Mouse (Mus musculus): ENCODE data around the gene Rassf2. TPM values are rescaled to one million over a fixed set of nuclear protein-coding genes. Genes with fewer than 3 reads are reported as not detected.

Rassf2 gene
- polyA plus RNA-seq, 1 experiment from 2014 or later = 25.2 TPM

GRCm38 (mm10) chr2:131987950-131988349, 42.1 kb downstream of the Rassf2 start:
- no peak overlapping the region for H3K4me3 ChIP-seq (ENCODE audit: low read length)
- H3K27me3 ChIP-seq (replicated peaks; ENCODE audit: control insufficient read depth, insufficient read depth, low read length) = no peaks in the 10 kb centered on the region
- H3K9ac ChIP-seq (ENCODE audit: low read depth, low read length) = no peak overlapping the region
- H3K4me2 ChIP-seq (ENCODE audit: low read length) = no peak overlapping the region
- no peaks in the 10 kb centered on the region for H3K36me3 ChIP-seq (ENCODE audit: control insufficient read depth, insufficient read depth, low read length)
- WGBS = 42% methylated on average over 3 of the region's 3 CpGs
- no peaks in the 10 kb centered on the region for H3K9me3 ChIP-seq (ENCODE audit: control insufficient read depth, low read length)
- no peaks in the 10 kb centered on the region for H3K4me1 ChIP-seq (ENCODE audit: control insufficient read depth, insufficient read depth, low read depth, low read length)
- no peak for ATAC-seq
- H3K27ac ChIP-seq (ENCODE audit: low read depth, low read length) = no peak overlapping the region

GRCm38 (mm10) chr2:131982546-131983196, 47.4 kb downstream of the Rassf2 start:
- 21% methylated on average over 6 of the region's 6 CpGs for WGBS
- ATAC-seq = peak; percentile 91
- Histone ChIP-seq H3K36me3 (ENCODE audit: control insufficient read depth, insufficient read depth, low read length) (no peaks in the 10 kb centered on the region), H3K27ac (ENCODE audit: low read depth, low read length) (no peak overlapping the region), H3K4me3 (ENCODE audit: low read length) (no peak overlapping the region), H3K4me1 (ENCODE audit: control insufficient read depth, insufficient read depth, low read depth, low read length) (no peaks in the 10 kb centered on the region; the same call in 1 of the 2 replicates), H3K9ac (ENCODE audit: low read depth, low read length) (no peak overlapping the region), H3K9me3 (ENCODE audit: control insufficient read depth, low read length) (peaks cover 2% of the 10 kb centered on the region; the same call in 1 of the 2 replicates), H3K27me3 (replicated peaks; ENCODE audit: control insufficient read depth, insufficient read depth, low read length) (no peaks in the 10 kb centered on the region), H3K4me2 (ENCODE audit: low read length) (no peak overlapping the region)

GRCm38 (mm10) chr2:131980866-131981265, 49.2 kb downstream of the Rassf2 start:
- Histone ChIP-seq H3K27me3 (replicated peaks; ENCODE audit: control insufficient read depth, insufficient read depth, low read length) (no peaks in the 10 kb centered on the region), H3K9me3 (ENCODE audit: control insufficient read depth, low read length) (peaks cover 2% of the 10 kb centered on the region; the same call in 1 of the 2 replicates), H3K4me2 (ENCODE audit: low read length) (no peak overlapping the region), H3K36me3 (ENCODE audit: control insufficient read depth, insufficient read depth, low read length) (no peaks in the 10 kb centered on the region), H3K9ac (ENCODE audit: low read depth, low read length) (no peak overlapping the region), H3K4me1 (ENCODE audit: control insufficient read depth, insufficient read depth, low read depth, low read length) (no peaks in the 10 kb centered on the region; the same call in 1 of the 2 replicates), H3K4me3 (ENCODE audit: low read length) (no peak overlapping the region), H3K27ac (ENCODE audit: low read depth, low read length) (no peak overlapping the region)
- WGBS = 42% methylated on average over 9 of the region's 9 CpGs
- no peak for ATAC-seq

GRCm38 (mm10) chr2:131976663-131977062, 53.4 kb downstream of the Rassf2 start:
- ATAC-seq = no peak
- H3K27ac ChIP-seq (ENCODE audit: low read depth, low read length) = no peak overlapping the region
- peaks cover 2% of the 10 kb centered on the region; the same call in 1 of the 2 replicates for H3K9me3 ChIP-seq (ENCODE audit: control insufficient read depth, low read length)
- H3K27me3 ChIP-seq (replicated peaks; ENCODE audit: control insufficient read depth, insufficient read depth, low read length) = no peaks in the 10 kb centered on the region
- WGBS = 79% methylated on average over 3 of the region's 3 CpGs
- H3K9ac ChIP-seq (ENCODE audit: low read depth, low read length) = no peak overlapping the region
- no peak overlapping the region for H3K4me3 ChIP-seq (ENCODE audit: low read length)
- H3K36me3 ChIP-seq (ENCODE audit: control insufficient read depth, insufficient read depth, low read length) = no peaks in the 10 kb centered on the region
- H3K4me1 ChIP-seq (ENCODE audit: control insufficient read depth, insufficient read depth, low read depth, low read length) = no peaks in the 10 kb centered on the region
- H3K4me2 ChIP-seq (ENCODE audit: low read length) = no peak overlapping the region

GRCm38 (mm10) chr2:131971098-131971497, 59.0 kb downstream of the Rassf2 start:
- Histone ChIP-seq H3K27ac (ENCODE audit: low read depth, low read length) (no peak overlapping the region), H3K4me3 (ENCODE audit: low read length) (no peak overlapping the region), H3K27me3 (replicated peaks; ENCODE audit: control insufficient read depth, insufficient read depth, low read length) (no peaks in the 10 kb centered on the region), H3K9ac (ENCODE audit: low read depth, low read length) (no peak overlapping the region), H3K4me1 (ENCODE audit: control insufficient read depth, insufficient read depth, low read depth, low read length) (no peaks in the 10 kb centered on the region), H3K9me3 (ENCODE audit: control insufficient read depth, low read length) (no peaks in the 10 kb centered on the region), H3K36me3 (ENCODE audit: control insufficient read depth, insufficient read depth, low read length) (no peaks in the 10 kb centered on the region), H3K4me2 (ENCODE audit: low read length) (no peak overlapping the region)
- 83% methylated on average over 4 of the region's 4 CpGs for WGBS
- ATAC-seq = no peak

GRCm38 (mm10) chr2:131970597-131970996, 59.5 kb downstream of the Rassf2 start:
- Histone ChIP-seq H3K4me2 (ENCODE audit: low read length) (no peak overlapping the region), H3K9me3 (ENCODE audit: control insufficient read depth, low read length) (no peaks in the 10 kb centered on the region), H3K36me3 (ENCODE audit: control insufficient read depth, insufficient read depth, low read length) (no peaks in the 10 kb centered on the region), H3K4me1 (ENCODE audit: control insufficient read depth, insufficient read depth, low read depth, low read length) (no peaks in the 10 kb centered on the region), H3K27me3 (replicated peaks; ENCODE audit: control insufficient read depth, insufficient read depth, low read length) (no peaks in the 10 kb centered on the region), H3K9ac (ENCODE audit: low read depth, low read length) (no peak overlapping the region), H3K27ac (ENCODE audit: low read depth, low read length) (no peak overlapping the region), H3K4me3 (ENCODE audit: low read length) (no peak overlapping the region)
- no peak for ATAC-seq
- 90% methylated on average over 2 of the region's 2 CpGs for WGBS

- H3K27me3 ChIP-seq (replicated peaks; ENCODE audit: control insufficient read depth, insufficient read depth, low read length) = no peaks in the 10 kb centered on the region
- H3K4me3 ChIP-seq (ENCODE audit: low read length) = no peak overlapping the region
- ATAC-seq = no peak
- H3K4me1 ChIP-seq (ENCODE audit: control insufficient read depth, insufficient read depth, low read depth, low read length) = no peaks in the 10 kb centered on the region
- no peaks in the 10 kb centered on the region for H3K36me3 ChIP-seq (ENCODE audit: control insufficient read depth, insufficient read depth, low read length)
- no peaks in the 10 kb centered on the region for H3K9me3 ChIP-seq (ENCODE audit: control insufficient read depth, low read length)
- 71% methylated on average over 2 of the region's 2 CpGs for WGBS
- H3K9ac ChIP-seq (ENCODE audit: low read depth, low read length) = no peak overlapping the region
- no peak overlapping the region for H3K27ac ChIP-seq (ENCODE audit: low read depth, low read length)
- no peak overlapping the region for H3K4me2 ChIP-seq (ENCODE audit: low read length)
Measured at GRCm38 (mm10) chr2:131961671-131962070, 68.4 kb downstream of the Rassf2 start.

- Histone ChIP-seq H3K4me2 (ENCODE audit: low read length) (no peak overlapping the region), H3K9me3 (ENCODE audit: control insufficient read depth, low read length) (no peaks in the 10 kb centered on the region), H3K27me3 (replicated peaks; ENCODE audit: control insufficient read depth, insufficient read depth, low read length) (peaks cover 8% of the 10 kb centered on the region), H3K36me3 (ENCODE audit: control insufficient read depth, insufficient read depth, low read length) (no peaks in the 10 kb centered on the region), H3K27ac (ENCODE audit: low read depth, low read length) (no peak overlapping the region), H3K9ac (ENCODE audit: low read depth, low read length) (no peak overlapping the region), H3K4me1 (ENCODE audit: control insufficient read depth, insufficient read depth, low read depth, low read length) (peaks cover 6% of the 10 kb centered on the region; the same call in 1 of the 2 replicates), H3K4me3 (ENCODE audit: low read length) (no peak overlapping the region)
- 68% methylated on average over 9 of the region's 9 CpGs for WGBS
- no peak for ATAC-seq
Measured at GRCm38 (mm10) chr2:131957731-131958222, 72.3 kb downstream of the Rassf2 start.

GRCm38 (mm10) chr2:131956336-131957256, 73.5 kb downstream of the Rassf2 start:
- no peak for ATAC-seq
- Histone ChIP-seq H3K4me3 (ENCODE audit: low read length) (no peak overlapping the region), H3K4me2 (ENCODE audit: low read length) (no peak overlapping the region), H3K4me1 (ENCODE audit: control insufficient read depth, insufficient read depth, low read depth, low read length) (peaks cover 9% of the 10 kb centered on the region; the same call in 1 of the 2 replicates), H3K9ac (ENCODE audit: low read depth, low read length) (no peak overlapping the region), H3K36me3 (ENCODE audit: control insufficient read depth, insufficient read depth, low read length) (no peaks in the 10 kb centered on the region), H3K9me3 (ENCODE audit: control insufficient read depth, low read length) (no peaks in the 10 kb centered on the region), H3K27ac (ENCODE audit: low read depth, low read length) (no peak overlapping the region), H3K27me3 (replicated peaks; ENCODE audit: control insufficient read depth, insufficient read depth, low read length) (peaks cover 11% of the 10 kb centered on the region)
- WGBS = 78% methylated on average over 7 of the region's 7 CpGs

Data from hindbrain, embryonic 16.5 days (tissue).